Mouse (Mus musculus): Measurements from ENCODE around the gene Ganab.
"Not testable (repeated sequence)": the region's sequence is repeated elsewhere in the genome, so short reads cannot be mapped to it uniquely, and the experiment has no call there.

DNA sequence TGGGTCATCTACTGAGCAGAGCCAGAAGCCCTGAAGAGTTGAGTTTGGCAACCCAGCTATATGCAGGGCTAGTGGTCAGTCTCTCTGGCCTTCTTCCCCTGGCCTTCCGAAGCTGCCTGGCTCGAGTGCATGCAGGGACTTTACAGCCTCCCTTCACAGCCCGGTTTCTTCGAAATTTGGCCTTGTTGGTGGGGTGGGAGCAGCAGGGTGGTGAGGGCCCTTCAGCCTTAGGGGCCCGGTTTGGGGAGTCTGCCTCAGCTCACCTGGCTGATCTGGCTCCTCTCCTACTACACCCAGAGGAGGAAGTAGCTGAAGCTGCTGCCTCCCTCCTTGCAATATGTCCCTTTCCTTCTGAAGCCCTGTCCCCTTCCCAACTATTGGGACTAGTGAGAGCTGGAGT is 1.6 kb upstream of the Ganab start:
- not testable (repeated sequence) for TF ChIP-seq CTCF, EP300 (IDR thresholded peaks at IDR 0.05)

All from lung, postnatal 0 days (tissue).